Mouse (Mus musculus): Measurements from ENCODE around the gene Tex26. TPM values are rescaled to one million over a fixed set of nuclear protein-coding genes. Genes with fewer than 3 reads are reported as not detected.

The Tex26 gene
- polyA plus RNA-seq, 1 experiment from 2014 or later, result 0.62 TPM

Other genes starting within 250 kb of the Tex26 start
- 11.0 and 13.3 TPM in 2 replicates for gene Alox5ap, start 174.9 kb upstream of the Tex26 start, polyA plus RNA-seq (2014; fragmentation: Nextera tagmentation; extraction: Ambion mirVana)
- 1.9 and 2.1 TPM in 2 replicates for gene Medag, start 27.9 kb upstream of the Tex26 start, polyA plus RNA-seq (2014; fragmentation: Nextera tagmentation; extraction: Ambion mirVana)
- 0.25 and 0.50 TPM in 2 replicates for gene Wdr95, start 89.0 kb downstream of the Tex26 start, polyA plus RNA-seq (2014; fragmentation: Nextera tagmentation; extraction: Ambion mirVana)
- 97.1 and 112 TPM in 2 replicates for gene Hsph1, start 196.7 kb downstream of the Tex26 start, polyA plus RNA-seq (2014; fragmentation: Nextera tagmentation; extraction: Ambion mirVana)
- gene B3glct, start 238.6 kb downstream of the Tex26 start, polyA plus RNA-seq (2014; fragmentation: Nextera tagmentation; extraction: Ambion mirVana), result 20.1 and 22.2 TPM in 2 replicates